Mouse (Mus musculus): Measurements from ENCODE around the gene Otulin. TPM values are rescaled to one million over a fixed set of nuclear protein-coding genes. Genes with fewer than 3 reads are reported as not detected.

Gene Otulin
- total and polyA plus RNA-seq, 3 experiments = 65.5 to 70.6 TPM; not detected in 1

DNA sequence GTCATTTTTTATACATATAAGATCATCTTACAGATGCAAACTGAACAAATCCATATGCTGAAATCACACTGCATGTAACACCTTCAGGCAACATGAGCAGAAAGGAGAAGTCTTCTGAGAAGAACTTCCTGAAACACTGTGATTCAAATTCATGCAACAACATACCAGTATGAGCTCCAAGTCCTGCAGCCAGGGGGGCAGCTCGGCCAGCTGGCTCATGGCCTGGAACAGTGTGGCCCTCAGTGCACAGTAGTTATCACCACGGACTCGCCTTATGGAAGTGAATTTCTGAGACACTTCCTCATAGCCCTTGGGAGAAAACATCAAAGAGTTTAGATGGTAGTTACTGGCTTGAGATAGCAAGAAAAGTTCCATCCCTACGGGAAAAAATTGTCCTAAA lies 14.3 kb downstream of the Otulin start:
- Histone ChIP-seq H3K79me2 (ENCODE audit: control insufficient read depth, insufficient read depth, low read length, poor library complexity) (peaks cover 8% of the 10 kb centered on the region; the same call in 1 of the 2 replicates), H3K27me3 (ENCODE audit: control insufficient read depth in 1 of 2, insufficient read depth in 2 of 2, low read length in 2 of 2) (no peaks in the 10 kb centered on the region), H3K27ac (ENCODE audit: control insufficient read depth, low read depth, low read length) (no peak overlapping the region), H3K4me1 (ENCODE audit: control insufficient read depth in 1 of 2, insufficient read depth in 2 of 2, low read length in 2 of 2) (peaks cover 19% of the 10 kb centered on the region in 2 experiments), H3K36me3 (ENCODE audit: control insufficient read depth in 1 of 2, insufficient read depth in 2 of 2, low read length in 2 of 2) (peaks cover 27 to 37% of the 10 kb centered on the region in 2 experiments), H3K9me3 (replicated peaks; ENCODE audit: insufficient read depth, low read length) (no peaks in the 10 kb centered on the region), H3K9ac (ENCODE audit: control insufficient read depth, low read depth, low read length, poor library complexity, severe bottlenecking) (no peak overlapping the region), H3K4me3 (ENCODE audit: control insufficient read depth in 1 of 2, insufficient read depth in 1 of 2, low read depth in 2 of 2, low read length in 2 of 2) (no peak overlapping the region)
- TF ChIP-seq SMC3 (IDR thresholded peaks at IDR 0.05; ENCODE audit: low read depth, low read length) = no peak
- TF ChIP-seq RCOR1 (IDR thresholded peaks at IDR 0.05; ENCODE audit: low read depth, low read length) = no peak
- no peak for TF ChIP-seq NELFE (IDR thresholded peaks at IDR 0.05; ENCODE audit: low read depth, low read length)
- no peak for TF ChIP-seq GATA1 (IDR thresholded peaks at IDR 0.05; ENCODE audit: low read depth, low read length)
- TF ChIP-seq NRF1 (IDR thresholded peaks at IDR 0.05; ENCODE audit: insufficient read depth, low read depth, low read length, poor library complexity, severe bottlenecking) = no peak
- TF ChIP-seq ETS1 (IDR thresholded peaks at IDR 0.05; ENCODE audit: low read depth, low read length) = no peak
- TF ChIP-seq ZC3H11A (IDR thresholded peaks at IDR 0.05; ENCODE audit: low read depth, low read length) = no peak
- TF ChIP-seq CHD1 (IDR thresholded peaks at IDR 0.05; ENCODE audit: low read depth, low read length) = no peak
- TF ChIP-seq POLR2A (IDR thresholded peaks at IDR 0.05; ENCODE audit: control insufficient read depth in 1 of 2, insufficient read depth in 1 of 2, low read depth in 1 of 2, low read length in 2 of 2, poor library complexity in 1 of 2) = no peak
- no peak for TF ChIP-seq MAFK (IDR thresholded peaks at IDR 0.05; ENCODE audit: borderline replicate concordance, low read depth, low read length)
- TF ChIP-seq MYB (IDR thresholded peaks at IDR 0.05; ENCODE audit: low read depth, low read length) = no peak
- no peak for TF ChIP-seq USF2 (IDR thresholded peaks at IDR 0.05; ENCODE audit: borderline replicate concordance in 1 of 2, insufficient read depth in 1 of 2, low read depth in 1 of 2, low read length in 2 of 2)
- TF ChIP-seq ZKSCAN1 (IDR thresholded peaks at IDR 0.05; ENCODE audit: low read depth, low read length) = no peak
- TF ChIP-seq EP300 (IDR thresholded peaks at IDR 0.05; ENCODE audit: low read depth in 1 of 2, low read length in 2 of 2) = no peak
- no peak for TF ChIP-seq CTCF (IDR thresholded peaks at IDR 0.05 in 2 of 3, conservative IDR thresholded peaks at IDR 0.05 in 1 of 3; ENCODE audit: control insufficient read depth in 1 of 3, insufficient read depth in 1 of 3, low read depth in 2 of 3, low read length in 3 of 3, poor library complexity in 1 of 3, severe bottlenecking in 1 of 3)
- TF ChIP-seq MEF2A (IDR thresholded peaks at IDR 0.05; ENCODE audit: extremely low read depth, insufficient replicate concordance, low read depth, low read length, poor library complexity, severe bottlenecking) = no peak
- DNase-seq (ENCODE audit: low read depth, low spot score) = no peak

DNA sequence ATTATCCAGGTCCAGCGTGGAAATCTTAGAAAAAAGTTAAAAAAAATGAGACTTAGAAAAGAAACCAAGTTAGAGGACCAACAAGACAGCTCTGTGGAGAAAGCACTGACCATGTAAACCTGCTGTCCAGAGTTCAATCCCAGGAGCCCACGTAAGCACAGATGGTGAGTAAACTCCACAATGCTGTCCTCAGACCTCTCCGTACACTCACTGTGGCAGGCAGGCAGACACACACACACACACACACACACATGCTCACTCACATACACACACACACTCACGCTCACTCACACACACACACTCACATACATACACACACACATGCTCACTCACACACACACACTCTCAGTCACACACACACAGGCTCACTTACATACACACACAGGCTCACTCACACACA lies 17.2 kb downstream of the Otulin start:
- no peaks in the 10 kb centered on the region for H3K9me3 ChIP-seq (replicated peaks; ENCODE audit: insufficient read depth, low read length)
- peaks cover 4 to 36% of the 10 kb centered on the region in 2 experiments for H3K36me3 ChIP-seq (ENCODE audit: control insufficient read depth in 1 of 2, insufficient read depth in 2 of 2, low read length in 2 of 2)
- H3K27ac ChIP-seq (ENCODE audit: control insufficient read depth, low read depth, low read length) = no peak overlapping the region
- no peaks in the 10 kb centered on the region for H3K4me1 ChIP-seq (ENCODE audit: control insufficient read depth in 1 of 2, insufficient read depth in 2 of 2, low read length in 2 of 2)
- no peak overlapping the region for H3K4me3 ChIP-seq (ENCODE audit: control insufficient read depth in 1 of 2, insufficient read depth in 1 of 2, low read depth in 2 of 2, low read length in 2 of 2)
- no peak overlapping the region for H3K9ac ChIP-seq (ENCODE audit: control insufficient read depth, low read depth, low read length, poor library complexity, severe bottlenecking)
- no peaks in the 10 kb centered on the region; the same call in 1 of the 2 replicates for H3K79me2 ChIP-seq (ENCODE audit: control insufficient read depth, insufficient read depth, low read length, poor library complexity)
- no peak for TF ChIP-seq TBP (IDR thresholded peaks at IDR 0.05; ENCODE audit: low read depth, low read length)
- TF ChIP-seq MEF2A (IDR thresholded peaks at IDR 0.05; ENCODE audit: extremely low read depth, insufficient replicate concordance, low read depth, low read length, poor library complexity, severe bottlenecking) = no peak
- TF ChIP-seq MAZ (IDR thresholded peaks at IDR 0.05; ENCODE audit: low read depth, low read length) = no peak
- no peak for TF ChIP-seq POLR2A (IDR thresholded peaks at IDR 0.05; ENCODE audit: control insufficient read depth in 1 of 2, insufficient read depth in 1 of 2, low read depth in 1 of 2, low read length in 2 of 2, poor library complexity in 1 of 2)
- no peak for TF ChIP-seq CHD2 (IDR thresholded peaks at IDR 0.05; ENCODE audit: low read length)
- TF ChIP-seq ELF1 (IDR thresholded peaks at IDR 0.05; ENCODE audit: low read depth, low read length) = no peak
- DNase-seq (ENCODE audit: low read depth, low spot score) = no peak
- no peaks in the 10 kb centered on the region for H3K27me3 ChIP-seq (ENCODE audit: control insufficient read depth in 1 of 2, insufficient read depth in 2 of 2, low read length in 2 of 2)

All from MEL (cell line).